In the genomic region with DNA sequence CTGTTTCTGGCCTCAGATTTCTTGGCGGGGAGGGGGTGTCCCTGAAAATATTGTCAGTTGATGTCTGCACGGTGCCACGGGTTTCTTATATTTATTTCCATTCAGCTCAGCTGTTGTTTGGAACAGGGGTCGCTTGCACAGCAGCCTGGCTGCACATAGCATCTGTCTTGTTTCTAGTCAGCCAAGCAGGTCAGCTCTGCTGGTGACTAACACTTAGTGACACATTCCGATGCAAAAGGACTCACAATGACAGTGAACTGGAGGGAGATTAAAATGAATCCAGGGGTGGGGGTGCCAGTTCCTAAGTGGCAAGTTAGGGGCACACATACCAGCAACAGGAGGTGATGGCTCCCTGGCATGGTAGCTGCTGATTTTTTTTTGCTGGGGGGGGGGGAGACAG, we compare ENCODE assay signal across 10 mouse cellular contexts. TPM values are rescaled to one million over a fixed set of nuclear protein-coding genes. Genes with fewer than 3 reads are reported as not detected.
DNase-seq lines count a peak whose midpoint lies in the region; ATAC-seq lines count a peak whose summit lies in the region.
"Had no signal": no experiment of that assay in that cellular context is flagged by ENCODE, and none has a peak within 500 bp of the region (broad histone marks: within the 10 kb centered on the region; RNA-seq: fewer than 3 reads in every experiment).

No protein-coding gene starts in this region.

- WGBS in heart, embryonic 11.5 days (ENCODE audit: insufficient replicate concordance), result 9% methylated on average over 5 of the region's 5 CpGs
- WGBS in forebrain, embryonic 14.5 days, result 9% methylated on average over 5 of the region's 5 CpGs
- 3% methylated on average over 5 of the region's 5 CpGs for WGBS in midbrain, embryonic 10.5 days

- no peaks in the 10 kb centered on the region for H3K36me3 ChIP-seq in heart, embryonic 11.5 days (ENCODE audit: control insufficient read depth, insufficient read depth, low read length)
- H3K36me3 ChIP-seq in forebrain, embryonic 14.5 days (ENCODE audit: control insufficient read depth, insufficient read depth, low read length), result no peaks in the 10 kb centered on the region
- H3K36me3 ChIP-seq in midbrain, embryonic 10.5 days, result no peaks in the 10 kb centered on the region

- DNase-seq in heart, postnatal 36 days, result no peak
- DNase-seq in Muller cell, postnatal 12 days (ENCODE audit: inconsistent ontology term), result peak; percentile 64
- no peak for DNase-seq in forebrain, embryonic 14.5 days (ENCODE audit: low spot score)
- peak; percentile 34 for DNase-seq in midbrain, embryonic 10.5 days (ENCODE audit: low spot score)
- DNase-seq in liver, result no peak
- no peak for DNase-seq in thymus, postnatal 4 days
- no peak for DNase-seq in left cerebral cortex, adult 9 months (ENCODE audit: low spot score in 2 of 2)
- DNase-seq: lung, adult 2 months had no signal

- no peak overlapping the region for H3K27ac ChIP-seq in heart, embryonic 11.5 days (ENCODE audit: low read depth, low read length)
- H3K27ac ChIP-seq in forebrain, embryonic 14.5 days (ENCODE audit: low read depth, low read length), result peak overlapping the region; percentile 63; the same call in 1 of the 2 replicates
- H3K27ac ChIP-seq in midbrain, embryonic 10.5 days (replicated peaks), result peak overlapping the region; percentile 83

- H3K4me2 ChIP-seq in heart, embryonic 11.5 days, result peak overlapping the region; percentile 75
- H3K4me2 ChIP-seq in forebrain, embryonic 14.5 days (ENCODE audit: low read length), result peak overlapping the region; percentile 76

- peaks cover 39% of the 10 kb centered on the region for H3K27me3 ChIP-seq in heart, embryonic 11.5 days (ENCODE audit: control insufficient read depth, insufficient read depth, low read length)
- no peaks in the 10 kb centered on the region for H3K27me3 ChIP-seq in forebrain, embryonic 14.5 days (replicated peaks; ENCODE audit: control insufficient read depth, insufficient read depth, low read length)
- H3K27me3 ChIP-seq in midbrain, embryonic 10.5 days (ENCODE audit: low read depth, poor library complexity, severe bottlenecking), result peaks cover 60% of the 10 kb centered on the region

- intact Hi-C loops in heart, postnatal 36 days (cut with DNase I), result no loop called here

- no peak for ATAC-seq in heart, embryonic 11.5 days (replicated peaks; ENCODE audit: insufficient number of reproducible peaks, low FRiP score, low TSS enrichment)
- no peak for ATAC-seq in forebrain, embryonic 14.5 days
- ATAC-seq: inflammation-experienced regulatory T-cells, adult 6 months had no signal

- peaks cover 11% of the 10 kb centered on the region for H3K4me1 ChIP-seq in heart, embryonic 11.5 days (ENCODE audit: control insufficient read depth, insufficient read depth, low read length)
- peaks cover 14% of the 10 kb centered on the region for H3K4me1 ChIP-seq in forebrain, embryonic 14.5 days (ENCODE audit: control insufficient read depth, insufficient read depth, low read length)
- peaks cover 61% of the 10 kb centered on the region for H3K4me1 ChIP-seq in midbrain, embryonic 10.5 days

- H3K9me3 ChIP-seq in heart, embryonic 11.5 days (replicated peaks; ENCODE audit: control insufficient read depth, low read length), result no peaks in the 10 kb centered on the region
- H3K9me3 ChIP-seq in forebrain, embryonic 14.5 days (replicated peaks; ENCODE audit: control insufficient read depth, low read length), result no peaks in the 10 kb centered on the region
- H3K9me3 ChIP-seq in midbrain, embryonic 10.5 days (replicated peaks), result no peaks in the 10 kb centered on the region

- peak overlapping the region; percentile 52; the same call in 1 of the 2 replicates for H3K9ac ChIP-seq in heart, embryonic 11.5 days (ENCODE audit: low read depth, low read length)
- peak overlapping the region; percentile 72 for H3K9ac ChIP-seq in forebrain, embryonic 14.5 days (ENCODE audit: low read length)

- peak overlapping the region; percentile 39 for H3K4me3 ChIP-seq in heart, embryonic 11.5 days (ENCODE audit: low read depth, low read length)
- peak overlapping the region; percentile 38 for H3K4me3 ChIP-seq in forebrain, embryonic 14.5 days (ENCODE audit: low read depth, low read length)
- H3K4me3 ChIP-seq in midbrain, embryonic 10.5 days, result peak overlapping the region; percentile 61

RNA-seq across cellular contexts. Expression of a gene that starts 0.8 kb away (rescaled TPM):
- polyA plus RNA-seq in heart, embryonic 11.5 days (2014; fragmentation: Nextera tagmentation; extraction: Ambion mirVana), result 0.27 and 0.49 TPM in 2 replicates
- not detected for total RNA-seq in heart, postnatal 36 days (2021)
- polyA plus RNA-seq in forebrain, embryonic 14.5 days (2014; fragmentation: Nextera tagmentation; extraction: Ambion mirVana), result 14.6 and 15.0 TPM in 2 replicates
- polyA plus RNA-seq in midbrain, embryonic 10.5 days (2016; fragmentation: Nextera tagmentation; extraction: Ambion mirVana), result 8.3 and 15.1 TPM in 2 replicates

Comparison
In these comparisons a context has a peak if more than half of its experiments do, and no peak if none do; other contexts are left out.
1. DNase-seq: peak in Muller cell, postnatal 12 days (single experiment) and midbrain, embryonic 10.5 days (single experiment); none in heart, postnatal 36 days (0 of 2), forebrain, embryonic 14.5 days (single experiment), liver (single experiment), thymus, postnatal 4 days (single experiment) and left cerebral cortex, adult 9 months (0 of 2).
2. Peak in every context shown above with its lines, with median percentiles within 50 percentile points of each other: H3K4me3 ChIP-seq.